Mouse (Mus musculus) thymus, adult 18-20 months (tissue): ENCODE results near the gene Ubap1.

Experiments used
- DNase-seq, 2 experiments: peaks; one replicate each; pipeline ENCODE4 v3.0.0; 2022; ENCODE audit warnings: mixed read lengths in 2 of 2

Gene Ubap1

GRCm38 (mm10) chr4:41348584-41349198 lies at the start of gene Ubap1:
TSS of gene Ubap1 (plus strand) at chr4:41348996.
- peak; percentile 83 to 84 for DNase-seq

GRCm38 (mm10) chr4:41303671-41304070 lies 45.1 kb upstream of the Ubap1 start:
- DNase-seq: no peak

- no peak for DNase-seq
Observed at GRCm38 (mm10) chr4:41304302-41304701, 44.5 kb upstream of the Ubap1 start.

- DNase-seq: no peak
Observed at GRCm38 (mm10) chr4:41307406-41307805, 41.4 kb upstream of the Ubap1 start.

GRCm38 (mm10) chr4:41310567-41311563 lies 37.9 kb upstream of the Ubap1 start:
- DNase-seq: no peak

- DNase-seq: no peak
Observed at GRCm38 (mm10) chr4:41313722-41314121, 35.1 kb upstream of the Ubap1 start.

- DNase-seq: peak; percentile 86 to 90
Observed at GRCm38 (mm10) chr4:41314141-41315129, 34.4 kb upstream of the Ubap1 start, which contains the start of gene Dcaf12. TSS of gene Dcaf12 (minus strand) at chr4:41314889.

GRCm38 (mm10) chr4:41315173-41315572 lies 33.6 kb upstream of the Ubap1 start:
- DNase-seq: no peak

GRCm38 (mm10) chr4:41318267-41318666 lies 30.5 kb upstream of the Ubap1 start:
- DNase-seq: no peak

GRCm38 (mm10) chr4:41320971-41321370 lies 27.8 kb upstream of the Ubap1 start:
- DNase-seq: no peak

GRCm38 (mm10) chr4:41326876-41327275 lies 21.9 kb upstream of the Ubap1 start:
- DNase-seq: no peak

- DNase-seq: no peak
Observed at GRCm38 (mm10) chr4:41329481-41329880, 19.3 kb upstream of the Ubap1 start.

- DNase-seq: no peak
Observed at GRCm38 (mm10) chr4:41331085-41331484, 17.7 kb upstream of the Ubap1 start.

- no peak for DNase-seq
Observed at GRCm38 (mm10) chr4:41331698-41332421, 16.9 kb upstream of the Ubap1 start.

GRCm38 (mm10) chr4:41336546-41336945 lies 12.2 kb upstream of the Ubap1 start:
- DNase-seq: no peak

- DNase-seq: no peak
Observed at GRCm38 (mm10) chr4:41340912-41341550, 7.8 kb upstream of the Ubap1 start.

- no peak for DNase-seq
Observed at GRCm38 (mm10) chr4:41346011-41346410, 2.8 kb upstream of the Ubap1 start.

- no peak for DNase-seq
Observed at GRCm38 (mm10) chr4:41347839-41348238, 957 bp upstream of the Ubap1 start.

- no peak for DNase-seq
Observed at GRCm38 (mm10) chr4:41349199-41349591, 399 bp downstream of the Ubap1 start.

- no peak for DNase-seq
Observed at GRCm38 (mm10) chr4:41352758-41353157, 4.0 kb downstream of the Ubap1 start.

GRCm38 (mm10) chr4:41353265-41353664 lies 4.5 kb downstream of the Ubap1 start:
- no peak for DNase-seq
